Mouse (Mus musculus): ENCODE measurements around the gene Gbp5. TPM values are rescaled to one million over a fixed set of nuclear protein-coding genes. Genes with fewer than 3 reads are reported as not detected.
"Not testable (repeated sequence)": the region's sequence is repeated elsewhere in the genome, so short reads cannot be mapped to it uniquely, and the experiment has no call there.

Gene Gbp5
- total RNA-seq, 2 experiments from 2014 or later: 1.6 to 2.0 TPM

DNA sequence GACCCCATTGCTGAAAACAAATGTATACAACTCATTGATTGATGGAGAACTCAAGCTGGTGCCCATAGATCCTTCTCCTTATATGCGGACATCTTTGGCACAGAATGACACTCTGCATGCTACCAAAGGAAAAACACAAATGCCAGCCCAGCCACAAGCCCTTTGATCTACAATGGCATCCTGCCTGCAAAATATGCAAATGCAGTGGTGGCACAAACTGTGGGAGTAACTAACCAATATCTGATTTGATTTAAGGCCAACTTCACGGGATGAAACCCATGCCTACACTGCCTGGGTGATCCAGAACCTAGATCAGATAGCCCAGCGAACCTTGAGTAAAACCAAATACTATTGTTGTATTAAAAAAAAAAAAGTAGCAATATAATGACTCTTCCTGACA, 52.9 kb downstream of the Gbp5 start:
- Histone ChIP-seq H3K4me3 (no peak overlapping the region), H3K27ac (no peak overlapping the region)
- intact Hi-C loops (cut with DNase I): no loop called here
- TF ChIP-seq CTCF (IDR thresholded peaks at IDR 0.05): no peak
- no peak for DNase-seq (ENCODE audit: extremely low spot score in 1 of 2, low spot score in 2 of 2)

DNA sequence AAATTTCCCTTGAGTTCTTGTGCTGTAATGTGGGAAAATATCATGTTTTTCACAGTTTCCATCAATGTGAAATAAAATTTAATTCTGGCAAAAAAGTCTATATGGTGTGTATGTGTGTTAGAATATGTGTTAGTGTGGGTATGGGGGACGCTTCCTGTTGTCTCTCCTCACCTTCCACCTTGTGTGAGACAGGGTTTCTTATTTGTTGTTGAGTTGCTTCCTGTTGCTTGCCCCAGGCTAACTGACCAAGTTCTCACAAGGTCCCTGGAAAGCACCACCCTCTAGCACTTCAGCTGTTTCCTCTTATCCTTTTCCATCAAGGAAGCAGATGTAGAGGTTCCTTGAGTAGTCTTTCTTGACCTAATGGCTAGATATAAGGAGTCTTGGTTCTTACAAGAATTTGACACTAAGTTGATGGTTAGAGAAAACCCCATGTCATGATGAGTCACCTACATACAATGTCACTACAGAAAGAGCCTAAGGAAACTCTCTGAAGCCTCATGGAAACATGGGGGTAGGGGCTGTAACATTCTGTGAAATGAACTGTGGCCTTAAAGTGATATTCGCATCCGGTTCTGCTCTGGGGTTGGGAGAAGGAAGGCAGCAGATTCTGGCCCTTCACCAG, 56.4 kb downstream of the Gbp5 start:
- H3K27ac ChIP-seq: no peak overlapping the region
- H3K4me3 ChIP-seq: no peak overlapping the region
- intact Hi-C loops (cut with DNase I): no loop called here
- TF ChIP-seq CTCF (IDR thresholded peaks at IDR 0.05): no peak
- DNase-seq (ENCODE audit: extremely low spot score in 1 of 2, low spot score in 2 of 2): no peak

GRCm38 (mm10) chr3:142554601-142555000, 60.8 kb downstream of the Gbp5 start:
- H3K4me3 ChIP-seq: no peak overlapping the region
- no peak for TF ChIP-seq CTCF (IDR thresholded peaks at IDR 0.05)
- H3K27ac ChIP-seq: no peak overlapping the region
- intact Hi-C loops (cut with DNase I): no loop called here
- no peak for DNase-seq (ENCODE audit: extremely low spot score in 1 of 2, low spot score in 2 of 2)

- TF ChIP-seq CTCF (IDR thresholded peaks at IDR 0.05): no peak
- intact Hi-C loops (cut with DNase I): no loop called here
- Histone ChIP-seq H3K27ac (no peak overlapping the region), H3K4me3 (no peak overlapping the region)
- no peak for DNase-seq (ENCODE audit: extremely low spot score in 1 of 2, low spot score in 2 of 2)
Observed at GRCm38 (mm10) chr3:142555623-142556022, 61.8 kb downstream of the Gbp5 start.

DNA sequence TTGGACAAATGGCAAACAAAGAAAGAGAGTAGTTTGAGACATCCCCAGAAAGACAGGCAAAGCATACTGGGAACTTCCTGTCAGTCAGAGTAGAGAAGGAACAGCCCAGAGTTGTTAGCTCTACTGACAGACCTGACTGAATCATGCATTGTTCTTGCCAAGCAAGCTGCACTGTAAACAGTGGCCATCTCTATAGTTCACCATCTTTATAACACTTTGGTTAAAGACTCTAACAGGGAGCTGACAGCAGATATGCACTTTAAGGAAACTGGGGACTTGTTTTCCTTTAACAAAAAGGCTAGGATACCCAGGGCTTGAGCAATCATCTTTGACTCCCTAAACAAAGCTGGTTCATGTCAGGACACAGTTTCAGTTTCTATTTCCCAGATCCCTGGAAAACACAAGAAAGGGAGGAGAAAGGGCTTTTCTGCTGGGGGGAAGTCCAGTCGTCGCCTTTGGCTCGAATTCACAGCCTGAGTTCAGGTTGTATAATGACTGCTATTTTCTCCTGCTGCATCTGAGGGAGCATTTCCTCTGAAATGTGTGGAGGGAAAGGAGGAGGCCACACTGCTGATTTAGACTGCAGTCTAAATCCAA, 66.0 kb downstream of the Gbp5 start, which contains the start of gene Gbp3:
TSS of gene Gbp3 (plus strand) at position 395 of the 597 bp plus-strand sequence.
- Histone ChIP-seq H3K27ac (peak within 1 kb of the TSS; percentile 63), H3K4me3 (peak within 1 kb of the TSS; percentile 47)
- intact Hi-C loops (cut with DNase I): loop anchor here (1.0 kb wide), 1 partner anchor 69 kb away; no protein-coding TSS in a partner anchor
- DNase-seq (ENCODE audit: extremely low spot score in 1 of 2, low spot score in 2 of 2): no peak
- TF ChIP-seq CTCF (IDR thresholded peaks at IDR 0.05): no peak

GRCm38 (mm10) chr3:142560296-142560948, 66.6 kb downstream of the Gbp5 start:
- peak overlapping the region; percentile 47 for H3K4me3 ChIP-seq
- TF ChIP-seq CTCF (IDR thresholded peaks at IDR 0.05): peak; percentile 96
- H3K27ac ChIP-seq: peak overlapping the region; percentile 63
- intact Hi-C loops (cut with DNase I): loop anchor here (1.0 kb wide), 1 partner anchor 70 kb away; no protein-coding TSS in a partner anchor
- peak; percentile 67 to 71 for DNase-seq (ENCODE audit: extremely low spot score in 1 of 2, low spot score in 2 of 2)

DNA sequence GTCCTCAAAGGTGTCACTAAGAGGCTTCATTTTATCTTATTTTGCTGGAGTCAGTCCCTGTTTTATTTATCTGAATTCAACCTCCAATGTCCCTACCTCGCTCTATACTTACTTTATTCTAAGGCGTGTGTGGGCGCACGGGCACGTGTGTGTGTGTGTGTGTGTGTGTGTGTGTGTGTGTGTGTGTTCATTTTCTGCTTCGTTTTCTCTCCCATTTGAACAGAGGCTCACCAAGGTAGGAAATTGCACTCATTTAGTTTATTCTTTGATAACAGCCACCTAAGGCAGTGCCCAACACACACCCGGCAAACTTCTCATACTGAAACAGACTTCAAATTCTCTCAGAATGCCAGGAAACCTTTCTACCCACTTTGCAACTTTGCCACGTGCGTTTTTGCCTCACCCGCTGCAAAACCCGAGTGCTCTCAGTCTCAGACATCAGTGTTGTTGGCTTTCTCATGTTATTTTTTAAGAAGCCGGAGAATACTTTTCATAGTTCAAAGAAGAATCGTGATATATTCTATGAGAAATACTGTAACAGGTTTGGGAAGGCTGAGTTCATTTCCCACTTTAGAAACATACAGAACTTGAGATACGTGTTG, 67.4 kb downstream of the Gbp5 start:
- Histone ChIP-seq H3K4me3 (no peak overlapping the region; the same call in 1 of the 2 replicates), H3K27ac (no peak overlapping the region)
- no peak for DNase-seq (ENCODE audit: extremely low spot score in 1 of 2, low spot score in 2 of 2)
- intact Hi-C loops (cut with DNase I): no loop called here
- no peak for TF ChIP-seq CTCF (IDR thresholded peaks at IDR 0.05)

DNA sequence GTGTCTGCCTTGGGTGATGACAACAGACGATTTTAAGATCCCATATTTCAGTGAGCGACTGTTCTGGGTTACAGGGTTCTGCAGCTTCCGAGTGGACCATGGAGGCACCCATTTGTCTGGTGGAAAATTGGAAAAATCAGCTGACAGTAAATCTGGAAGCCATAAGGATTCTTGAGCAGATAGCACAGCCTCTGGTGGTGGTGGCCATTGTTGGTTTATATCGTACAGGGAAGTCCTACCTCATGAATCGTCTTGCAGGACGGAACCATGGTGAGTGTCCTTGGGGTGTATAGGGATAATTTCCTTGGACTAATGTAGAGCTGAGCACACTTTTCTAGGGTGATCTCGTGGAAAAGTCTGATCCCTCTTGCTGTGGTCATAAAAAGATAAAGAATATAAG, 67.9 kb downstream of the Gbp5 start:
- Histone ChIP-seq H3K27ac (no peak overlapping the region), H3K4me3 (no peak overlapping the region)
- no peak for DNase-seq (ENCODE audit: extremely low spot score in 1 of 2, low spot score in 2 of 2)
- no peak for TF ChIP-seq CTCF (IDR thresholded peaks at IDR 0.05)
- intact Hi-C loops (cut with DNase I): no loop called here

DNA sequence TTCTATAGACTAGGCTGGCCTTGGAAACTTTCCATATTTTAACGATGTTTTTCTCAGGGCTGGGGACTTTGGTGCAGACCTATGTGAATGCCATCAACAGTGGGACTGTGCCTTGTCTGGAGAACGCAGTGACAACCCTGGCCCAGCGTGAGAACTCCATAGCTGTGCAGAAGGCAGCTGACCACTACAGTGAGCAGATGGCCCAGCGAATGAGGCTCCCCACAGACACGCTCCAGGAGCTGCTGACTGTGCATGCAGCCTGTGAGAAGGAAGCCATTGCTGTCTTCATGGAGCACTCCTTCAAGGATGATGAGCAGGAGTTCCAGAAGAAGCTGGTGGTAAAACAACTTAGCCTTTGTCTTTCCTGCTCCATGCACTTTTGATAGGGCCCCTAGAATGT, 73.7 kb downstream of the Gbp5 start:
- H3K4me3 ChIP-seq; intact Hi-C loops (cut with DNase I); H3K27ac ChIP-seq; DNase-seq (ENCODE audit: extremely low spot score in 1 of 2, low spot score in 2 of 2): not testable (repeated sequence)

DNA sequence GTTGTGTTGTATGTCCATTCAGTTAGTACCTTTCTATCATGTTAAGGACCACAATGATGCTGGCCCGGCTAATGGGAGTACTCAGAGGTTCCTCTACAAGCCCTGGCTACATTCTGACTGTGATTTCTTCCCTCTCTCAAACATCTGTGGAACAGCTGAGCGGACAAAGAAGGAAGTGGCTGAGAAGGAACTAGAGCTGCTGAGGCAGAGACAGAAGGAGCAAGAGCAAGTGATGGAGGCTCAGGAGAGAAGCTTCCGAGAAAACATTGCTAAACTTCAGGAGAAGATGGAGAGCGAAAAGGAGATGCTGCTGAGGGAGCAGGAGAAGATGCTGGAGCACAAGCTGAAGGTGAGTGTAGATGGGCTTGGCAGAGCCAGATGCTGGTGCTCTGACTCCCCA, 77.0 kb downstream of the Gbp5 start:
- no peak overlapping the region for H3K27ac ChIP-seq
- intact Hi-C loops (cut with DNase I): no loop called here
- H3K4me3 ChIP-seq: no peak overlapping the region
- DNase-seq (ENCODE audit: extremely low spot score in 1 of 2, low spot score in 2 of 2): no peak
- TF ChIP-seq CTCF (IDR thresholded peaks at IDR 0.05): no peak

Other genes with a start within 250 kb of the Gbp5 start
- 10 to 100 TPM; 21.3 to 23.4 TPM for gene Pdlim5, start 98.3 kb upstream of the Gbp5 start, total RNA-seq (2021)
- gene Gbp7, start 36.4 kb downstream of the Gbp5 start, total RNA-seq (2021): 1 to 10 TPM; 2.3 to 3.4 TPM
- 1 to 10 TPM; 3.2 to 5.1 TPM for gene Gbp3, start 66.0 kb downstream of the Gbp5 start, total RNA-seq (2021)
- gene Gbp2b, start 100.9 kb downstream of the Gbp5 start, total RNA-seq (2021): not detected
- 1 to 10 TPM; 1.3 to 1.7 TPM for gene Gbp2, start 126.6 kb downstream of the Gbp5 start, total RNA-seq (2021)
- 1 to 10 TPM; 5.1 to 7.6 TPM for gene Kyat3, start 207.1 kb downstream of the Gbp5 start, total RNA-seq (2021)

Data from left cerebral cortex, adult 2 months (tissue).